Mouse (Mus musculus): ENCODE measurements around the gene Mob3a. TPM values are rescaled to one million over a fixed set of nuclear protein-coding genes. Genes with fewer than 3 reads are reported as not detected.

Mob3a gene
- total and polyA plus RNA-seq, 3 experiments, result 56.9 to 84.2 (median 71.4) TPM

- peak; percentile 93 for DNase-seq (ENCODE audit: extremely low read depth)
- dilution Hi-C loops (cut with MboI; ENCODE audit: extremely low pct_ligation_motif_present, extremely low pct_unique_long_range_greater_than_20kb, low sequenced_read_pairs), result no loop called here
Measured at GRCm38 (mm10) chr10:80695801-80696501, 5.8 kb downstream of the Mob3a start.

GRCm38 (mm10) chr10:80695186-80695585 is 6.6 kb downstream of the Mob3a start:
- Histone ChIP-seq H3K4me1 (ENCODE audit: control insufficient read depth in 1 of 2, insufficient read depth in 2 of 2) (peaks cover 56 to 94% of the 10 kb centered on the region in 2 experiments), H3K4me3 (replicated peaks in 1 of 3; ENCODE audit: low read depth in 2 of 3, low read length in 2 of 3, poor library complexity in 1 of 3) (peak overlapping the region; percentile 21 to 56 (median 21)), H3K9me3 (replicated peaks; ENCODE audit: low read length) (no peaks in the 10 kb centered on the region), H3K27ac (ENCODE audit: insufficient read depth, low read depth) (peak overlapping the region; percentile 100), H3K9ac (ENCODE audit: insufficient read depth, low read depth) (peak overlapping the region; percentile 61), H3K27me3 (replicated peaks) (no peaks in the 10 kb centered on the region), H3K79me2 (replicated peaks; ENCODE audit: control insufficient read depth, extremely low read depth, insufficient read depth, poor library complexity, severe bottlenecking) (peaks cover 27% of the 10 kb centered on the region), H3K36me3 (replicated peaks in 1 of 2; ENCODE audit: control insufficient read depth in 1 of 2, insufficient read depth in 1 of 2, low read length in 1 of 2) (peaks cover 11 to 38% of the 10 kb centered on the region in 2 experiments), H3K4me2 (ENCODE audit: insufficient read depth, low read depth, poor library complexity, severe bottlenecking) (peak overlapping the region; percentile 91)
- in situ Hi-C loops (cut with MboI; ENCODE audit: low pct_ligation_motif_present, low pct_unique_long_range_greater_than_20kb, low sequenced_read_pairs), result loop anchor here (25.0 kb wide), 1 partner anchor 258 kb away; the partner anchor contains the start of gene Tcf3
- peak; percentile 96 for DNase-seq (ENCODE audit: extremely low read depth)
- dilution Hi-C loops (cut with MboI; ENCODE audit: extremely low pct_ligation_motif_present, extremely low pct_unique_long_range_greater_than_20kb, low sequenced_read_pairs), result no loop called here
- peak; percentile 55; the same call in 1 of the 2 replicates for TF ChIP-seq POLR2A (IDR thresholded peaks at IDR 0.05; ENCODE audit: low read depth, low read length)
- TF ChIP-seq TCF12 (IDR thresholded peaks at IDR 0.05; ENCODE audit: low read depth, low read length), result no peak; the same call in 1 of the 2 replicates
- peak; percentile 80 for TF ChIP-seq IRF4 (IDR thresholded peaks at IDR 0.05; ENCODE audit: low read depth, low read length)
- peak; percentile 73 for TF ChIP-seq BHLHE40 (IDR thresholded peaks at IDR 0.05; ENCODE audit: low read depth, low read length)
- peak; percentile 97 for TF ChIP-seq MXI1 (IDR thresholded peaks at IDR 0.05; ENCODE audit: low read depth, low read length)
- TF ChIP-seq HCFC1 (IDR thresholded peaks at IDR 0.05; ENCODE audit: low read depth, low read length), result peak; percentile 58
- TF ChIP-seq KAT2A (IDR thresholded peaks at IDR 0.05; ENCODE audit: insufficient replicate concordance, low read length), result 0 out of 2 replicates have a peak, but pooled peaks have one; percentile 2
- TF ChIP-seq NRF1 (IDR thresholded peaks at IDR 0.05; ENCODE audit: low read depth, low read length), result no peak
- TF ChIP-seq TBP (conservative IDR thresholded peaks at IDR 0.05; ENCODE audit: low read depth, low read length), result peak; percentile 41; the same call in 1 of the 2 replicates
- TF ChIP-seq ELF1 (IDR thresholded peaks at IDR 0.05; ENCODE audit: low read depth, low read length), result peak; percentile 83
- TF ChIP-seq NELFE (IDR thresholded peaks at IDR 0.05; ENCODE audit: low read depth, low read length), result peak; percentile 59; the same call in 1 of the 2 replicates
- peak; percentile 95 for TF ChIP-seq ETS1 (conservative IDR thresholded peaks at IDR 0.05; ENCODE audit: low read depth, low read length)
- TF ChIP-seq MAX (IDR thresholded peaks at IDR 0.05; ENCODE audit: low read length), result peak; percentile 80
- no peak for TF ChIP-seq MAFK (IDR thresholded peaks at IDR 0.05; ENCODE audit: insufficient replicate concordance, low read length)

More at GRCm38 (mm10) chr10:80695801-80696501, 5.8 kb downstream of the Mob3a start:
- in situ Hi-C loops (cut with MboI; ENCODE audit: low pct_ligation_motif_present, low pct_unique_long_range_greater_than_20kb, low sequenced_read_pairs), result loop anchor here (25.0 kb wide), 1 partner anchor 259 kb away; the partner anchor contains the start of gene Tcf3
- H3K4me2 ChIP-seq (ENCODE audit: insufficient read depth, low read depth, poor library complexity, severe bottlenecking), result peak overlapping the region; percentile 91
- H3K9me3 ChIP-seq (replicated peaks; ENCODE audit: low read length), result no peaks in the 10 kb centered on the region
- TF ChIP-seq UBTF (IDR thresholded peaks at IDR 0.05; ENCODE audit: low read depth, low read length) (no peak; the same call in 1 of the 2 replicates), MXI1 (IDR thresholded peaks at IDR 0.05; ENCODE audit: low read depth, low read length) (peak; percentile 65; the same call in 1 of the 2 replicates), IRF4 (IDR thresholded peaks at IDR 0.05; ENCODE audit: low read depth, low read length) (peak; percentile 95), MAZ (IDR thresholded peaks at IDR 0.05; ENCODE audit: low read depth, low read length) (peak; percentile 93), USF2 (conservative IDR thresholded peaks at IDR 0.05; ENCODE audit: low read depth, low read length) (no peak; the same call in 1 of the 2 replicates), ELF1 (IDR thresholded peaks at IDR 0.05; ENCODE audit: low read depth, low read length) (no peak; the same call in 1 of the 2 replicates), JUN (IDR thresholded peaks at IDR 0.05; ENCODE audit: insufficient read depth, low read depth, low read length) (peak; percentile 70), RAD21 (IDR thresholded peaks at IDR 0.05; ENCODE audit: low read depth, low read length) (no peak; the same call in none of the 2 replicates), MAX (IDR thresholded peaks at IDR 0.05; ENCODE audit: low read length) (peak; percentile 90), TCF12 (IDR thresholded peaks at IDR 0.05; ENCODE audit: low read depth, low read length) (peak; percentile 99), HCFC1 (IDR thresholded peaks at IDR 0.05; ENCODE audit: low read depth, low read length) (peak; percentile 43; the same call in 1 of the 2 replicates), MYC (IDR thresholded peaks at IDR 0.05; ENCODE audit: low read depth, low read length) (peak; percentile 95), KAT2A (IDR thresholded peaks at IDR 0.05; ENCODE audit: insufficient replicate concordance, low read length) (0 out of 2 replicates have a peak, but pooled peaks have one; percentile 69), SIN3A (IDR thresholded peaks at IDR 0.05; ENCODE audit: low read length) (peak; percentile 89), MEF2A (IDR thresholded peaks at IDR 0.05; ENCODE audit: borderline replicate concordance, low read depth, low read length) (peak; percentile 94), ZKSCAN1 (IDR thresholded peaks at IDR 0.05; ENCODE audit: borderline replicate concordance, low read depth, low read length) (no peak), ZNF384 (IDR thresholded peaks at IDR 0.05; ENCODE audit: low read depth, low read length) (no peak), GABPA (IDR thresholded peaks at IDR 0.05; ENCODE audit: insufficient replicate concordance, low read depth, low read length) (no peak), JUND (conservative IDR thresholded peaks at IDR 0.05; ENCODE audit: low read depth, low read length) (peak; percentile 42), ZC3H11A (IDR thresholded peaks at IDR 0.05; ENCODE audit: low read depth, low read length) (no peak; the same call in 1 of the 2 replicates), USF1 (IDR thresholded peaks at IDR 0.05; ENCODE audit: low read depth, low read length) (peak; percentile 48), SMC3 (IDR thresholded peaks at IDR 0.05; ENCODE audit: low read depth, low read length) (no peak), NRF1 (IDR thresholded peaks at IDR 0.05; ENCODE audit: low read depth, low read length) (peak; percentile 23; the same call in 1 of the 2 replicates), ETS1 (conservative IDR thresholded peaks at IDR 0.05; ENCODE audit: low read depth, low read length) (peak; percentile 98), RCOR1 (conservative IDR thresholded peaks at IDR 0.05; ENCODE audit: low read depth, low read length) (peak; percentile 94), CHD1 (IDR thresholded peaks at IDR 0.05; ENCODE audit: low read depth, low read length) (peak; percentile 68; the same call in 1 of the 2 replicates), E2F4 (IDR thresholded peaks at IDR 0.05; ENCODE audit: insufficient replicate concordance, low read depth, low read length) (no peak), POLR2A (IDR thresholded peaks at IDR 0.05; ENCODE audit: low read depth, low read length) (peak; percentile 68), MAFK (IDR thresholded peaks at IDR 0.05; ENCODE audit: insufficient replicate concordance, low read length) (peak; percentile 71; the same call in 1 of the 2 replicates), TBP (conservative IDR thresholded peaks at IDR 0.05; ENCODE audit: low read depth, low read length) (peak; percentile 67; the same call in 1 of the 2 replicates), ZMIZ1 (IDR thresholded peaks at IDR 0.05; ENCODE audit: low read depth, low read length) (no peak; the same call in 1 of the 2 replicates), CTCF (conservative IDR thresholded peaks at IDR 0.05 in 1 of 2, IDR thresholded peaks at IDR 0.05 in 1 of 2; ENCODE audit: low read depth in 2 of 2, low read length in 2 of 2) (no peak), NELFE (IDR thresholded peaks at IDR 0.05; ENCODE audit: low read depth, low read length) (no peak; the same call in none of the 2 replicates), EP300 (IDR thresholded peaks at IDR 0.05; ENCODE audit: low read length) (peak; percentile 92), BHLHE40 (IDR thresholded peaks at IDR 0.05; ENCODE audit: low read depth, low read length) (peak; percentile 99), POLR2AphosphoS2 (IDR thresholded peaks at IDR 0.05; ENCODE audit: low read depth, low read length) (no peak), CHD2 (IDR thresholded peaks at IDR 0.05; ENCODE audit: low read length) (peak; percentile 86), PAX5 (IDR thresholded peaks at IDR 0.05; ENCODE audit: low read length) (no peak)
- H3K4me1 ChIP-seq (ENCODE audit: control insufficient read depth in 1 of 2, insufficient read depth in 2 of 2), result peaks cover 52 to 89% of the 10 kb centered on the region in 2 experiments
- H3K27me3 ChIP-seq (replicated peaks), result no peaks in the 10 kb centered on the region
- peak overlapping the region; percentile 45; the same call in 1 of the 2 replicates for H3K9ac ChIP-seq (ENCODE audit: insufficient read depth, low read depth)
- peak overlapping the region; percentile 100 for H3K27ac ChIP-seq (ENCODE audit: insufficient read depth, low read depth)
- peaks cover 30% of the 10 kb centered on the region for H3K79me2 ChIP-seq (replicated peaks; ENCODE audit: control insufficient read depth, extremely low read depth, insufficient read depth, poor library complexity, severe bottlenecking)
- H3K4me3 ChIP-seq (replicated peaks in 1 of 3; ENCODE audit: low read depth in 2 of 3, low read length in 2 of 3, poor library complexity in 1 of 3), result no peak overlapping the region
- peaks cover 4 to 31% of the 10 kb centered on the region in 2 experiments for H3K36me3 ChIP-seq (replicated peaks in 1 of 2; ENCODE audit: control insufficient read depth in 1 of 2, insufficient read depth in 1 of 2, low read length in 1 of 2)
